Mouse (Mus musculus) megakaryocyte, embryonic 14.5 days (primary cell): ENCODE data around the gene Smim22. TPM values are rescaled to one million over a fixed set of nuclear protein-coding genes. Genes with fewer than 3 reads are reported as not detected.

Source experiments
- H3K27me3 ChIP-seq: replicated peaks from 2 replicates; pipeline ENCODE3; 2012; ENCODE audit warnings: inconsistent platforms
- H3K36me3 ChIP-seq: replicated peaks from 2 replicates; pipeline ENCODE3; 2012; ENCODE audit warnings: low read length, inconsistent platforms, mixed read lengths
- H3K4me1 ChIP-seq: 2 replicates; pipeline ENCODE4 v1.6.1; 2012; ENCODE audit warnings: inconsistent platforms
- H3K4me3 ChIP-seq: replicated peaks from 2 replicates; pipeline ENCODE3; 2012; ENCODE audit warnings: moderate library complexity, mild to moderate bottlenecking, inconsistent platforms
- H3K9me3 ChIP-seq: 2 replicates; pipeline ENCODE4 v1.6.1; 2012; ENCODE audit warnings: inconsistent platforms
- FLI1 ChIP-seq: IDR thresholded peaks from 2 replicates; pipeline ENCODE4 v1.6.1; 2012; ENCODE audit warnings: low read length, inconsistent platforms, mixed read lengths
- GATA1 ChIP-seq: IDR thresholded peaks from 3 replicates; pipeline ENCODE4 v1.6.1; 2012; ENCODE audit warnings: mixed read lengths, low read length, inconsistent platforms, borderline replicate concordance
- polyA plus RNA-seq: library from polyadenylated mRNA; stranded (reverse); fragments of >175 nt; gene quantifications from 2 replicates; pipeline ENCODE4 v1.2.3, GENCODE M21; 2012; ENCODE audit warnings: low replicate concordance; ENCODE audit not compliant: insufficient read depth

The Smim22 gene
- polyA plus RNA-seq, 1 experiment = not detected

GRCm38 (mm10) chr16:4971626-4972025 lies 35.5 kb upstream of the Smim22 start:
- Histone ChIP-seq H3K36me3 (peaks cover 8% of the 10 kb centered on the region), H3K27me3 (peaks cover 11% of the 10 kb centered on the region)

GRCm38 (mm10) chr16:4974521-4974920 lies 32.6 kb upstream of the Smim22 start:
- no peak overlapping the region for H3K4me3 ChIP-seq
- no peaks in the 10 kb centered on the region for H3K36me3 ChIP-seq
- H3K27me3 ChIP-seq = peaks cover 28% of the 10 kb centered on the region

More at GRCm38 (mm10) chr16:4971626-4972025, 35.5 kb upstream of the Smim22 start:
- TF ChIP-seq GATA1 (no peak), FLI1 (no peak)
- Histone ChIP-seq H3K4me3 (no peak overlapping the region), H3K9me3 (no peaks in the 10 kb centered on the region), H3K4me1 (peaks cover 31% of the 10 kb centered on the region)

GRCm38 (mm10) chr16:4976180-4976579 lies 30.9 kb upstream of the Smim22 start:
- H3K4me3 ChIP-seq = no peak overlapping the region
- TF ChIP-seq FLI1 = no peak
- no peak for TF ChIP-seq GATA1
- no peaks in the 10 kb centered on the region for H3K9me3 ChIP-seq
- peaks cover 21% of the 10 kb centered on the region for H3K4me1 ChIP-seq
- H3K36me3 ChIP-seq = no peaks in the 10 kb centered on the region
- peaks cover 31% of the 10 kb centered on the region for H3K27me3 ChIP-seq

More at GRCm38 (mm10) chr16:4974521-4974920, 32.6 kb upstream of the Smim22 start:
- no peaks in the 10 kb centered on the region for H3K9me3 ChIP-seq
- H3K4me1 ChIP-seq = peaks cover 22% of the 10 kb centered on the region
- TF ChIP-seq FLI1 (no peak), GATA1 (no peak)

GRCm38 (mm10) chr16:4978275-4979051 lies 28.6 kb upstream of the Smim22 start:
- Histone ChIP-seq H3K36me3 (no peaks in the 10 kb centered on the region), H3K9me3 (no peaks in the 10 kb centered on the region), H3K4me1 (peaks cover 12% of the 10 kb centered on the region), H3K4me3 (no peak overlapping the region), H3K27me3 (peaks cover 31% of the 10 kb centered on the region)
- TF ChIP-seq GATA1 (no peak), FLI1 (no peak)

- H3K9me3 ChIP-seq = no peaks in the 10 kb centered on the region
- no peaks in the 10 kb centered on the region for H3K36me3 ChIP-seq
- no peak overlapping the region for H3K4me3 ChIP-seq
- peaks cover 12% of the 10 kb centered on the region for H3K4me1 ChIP-seq
- TF ChIP-seq GATA1 (no peak), FLI1 (no peak)
- H3K27me3 ChIP-seq = peaks cover 27% of the 10 kb centered on the region
Measured at GRCm38 (mm10) chr16:4979755-4980380, 27.2 kb upstream of the Smim22 start.

GRCm38 (mm10) chr16:4984717-4985116 lies 22.4 kb upstream of the Smim22 start:
- Histone ChIP-seq H3K27me3 (peaks cover 16% of the 10 kb centered on the region), H3K4me3 (no peak overlapping the region), H3K36me3 (no peaks in the 10 kb centered on the region), H3K4me1 (peaks cover 3% of the 10 kb centered on the region; the same call in 1 of the 2 replicates), H3K9me3 (peaks cover 4% of the 10 kb centered on the region)
- TF ChIP-seq FLI1 = no peak
- no peak for TF ChIP-seq GATA1

- H3K9me3 ChIP-seq = no peaks in the 10 kb centered on the region
- no peaks in the 10 kb centered on the region for H3K36me3 ChIP-seq
- peaks cover 26% of the 10 kb centered on the region for H3K27me3 ChIP-seq
- no peak overlapping the region for H3K4me3 ChIP-seq
- no peak for TF ChIP-seq FLI1
- no peak for TF ChIP-seq GATA1
- H3K4me1 ChIP-seq = peaks cover 10% of the 10 kb centered on the region
Measured at GRCm38 (mm10) chr16:4993276-4993675, 13.8 kb upstream of the Smim22 start.

GRCm38 (mm10) chr16:4997553-4997952 lies 9.5 kb upstream of the Smim22 start, which contains the start of gene Sept12:
Gene Sept12, minus strand, starts transcription at chr16:4997852.
- Histone ChIP-seq H3K4me1 (peaks cover 10% of the 10 kb centered on the region), H3K36me3 (no peaks in the 10 kb centered on the region), H3K4me3 (no peak within 1 kb of the TSS), H3K9me3 (no peaks in the 10 kb centered on the region), H3K27me3 (peaks cover 23% of the 10 kb centered on the region)
- no peak for TF ChIP-seq FLI1
- TF ChIP-seq GATA1 = no peak

- H3K4me3 ChIP-seq = no peak overlapping the region
- H3K4me1 ChIP-seq = peaks cover 7% of the 10 kb centered on the region
- H3K36me3 ChIP-seq = no peaks in the 10 kb centered on the region
- H3K9me3 ChIP-seq = no peaks in the 10 kb centered on the region
- H3K27me3 ChIP-seq = peaks cover 19% of the 10 kb centered on the region
- TF ChIP-seq FLI1 = no peak
- no peak for TF ChIP-seq GATA1
Measured at GRCm38 (mm10) chr16:4998984-4999383, 8.1 kb upstream of the Smim22 start.

- Histone ChIP-seq H3K4me3 (no peak overlapping the region), H3K4me1 (peaks cover 7% of the 10 kb centered on the region), H3K36me3 (no peaks in the 10 kb centered on the region), H3K9me3 (no peaks in the 10 kb centered on the region), H3K27me3 (peaks cover 19% of the 10 kb centered on the region)
- no peak for TF ChIP-seq FLI1
- TF ChIP-seq GATA1 = no peak
Measured at GRCm38 (mm10) chr16:5000611-5001010, 6.5 kb upstream of the Smim22 start.
